Mouse (Mus musculus): ENCODE measurements around the gene Ccdc181. TPM values are rescaled to one million over a fixed set of nuclear protein-coding genes. Genes with fewer than 3 reads are reported as not detected.

Gene Ccdc181
- 1.3 and 1.6 TPM in 2 replicates for polyA plus RNA-seq (2012; rRNA removed)

DNA sequence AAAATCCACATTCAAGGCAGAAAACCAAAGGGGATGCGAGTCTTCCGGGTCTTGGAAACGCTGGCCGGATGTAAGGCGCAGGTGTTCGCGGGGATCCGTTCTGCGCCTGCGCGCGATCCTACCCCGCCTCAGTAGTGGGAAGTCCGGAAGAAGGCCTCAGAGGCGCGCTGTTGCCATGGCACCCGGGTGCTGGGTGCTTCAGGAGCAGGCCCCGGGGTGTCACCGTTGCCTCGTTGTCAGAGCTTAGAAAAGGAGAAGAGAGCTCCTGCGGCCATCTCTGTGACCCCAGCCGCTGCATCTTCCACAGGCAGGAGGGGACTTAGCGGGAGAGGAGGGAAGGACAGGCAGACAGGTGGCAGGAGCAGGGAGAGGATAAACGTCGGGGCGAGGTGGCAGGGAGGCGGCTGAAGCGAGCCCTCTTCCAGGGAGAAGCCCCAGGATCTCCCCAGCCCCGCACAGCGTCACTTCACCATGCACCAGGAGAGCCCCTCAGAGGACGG, at the start of gene Ccdc181:
Gene Ccdc181 (plus strand): TSS at position 131 of the 500 bp plus-strand sequence.

DNA sequence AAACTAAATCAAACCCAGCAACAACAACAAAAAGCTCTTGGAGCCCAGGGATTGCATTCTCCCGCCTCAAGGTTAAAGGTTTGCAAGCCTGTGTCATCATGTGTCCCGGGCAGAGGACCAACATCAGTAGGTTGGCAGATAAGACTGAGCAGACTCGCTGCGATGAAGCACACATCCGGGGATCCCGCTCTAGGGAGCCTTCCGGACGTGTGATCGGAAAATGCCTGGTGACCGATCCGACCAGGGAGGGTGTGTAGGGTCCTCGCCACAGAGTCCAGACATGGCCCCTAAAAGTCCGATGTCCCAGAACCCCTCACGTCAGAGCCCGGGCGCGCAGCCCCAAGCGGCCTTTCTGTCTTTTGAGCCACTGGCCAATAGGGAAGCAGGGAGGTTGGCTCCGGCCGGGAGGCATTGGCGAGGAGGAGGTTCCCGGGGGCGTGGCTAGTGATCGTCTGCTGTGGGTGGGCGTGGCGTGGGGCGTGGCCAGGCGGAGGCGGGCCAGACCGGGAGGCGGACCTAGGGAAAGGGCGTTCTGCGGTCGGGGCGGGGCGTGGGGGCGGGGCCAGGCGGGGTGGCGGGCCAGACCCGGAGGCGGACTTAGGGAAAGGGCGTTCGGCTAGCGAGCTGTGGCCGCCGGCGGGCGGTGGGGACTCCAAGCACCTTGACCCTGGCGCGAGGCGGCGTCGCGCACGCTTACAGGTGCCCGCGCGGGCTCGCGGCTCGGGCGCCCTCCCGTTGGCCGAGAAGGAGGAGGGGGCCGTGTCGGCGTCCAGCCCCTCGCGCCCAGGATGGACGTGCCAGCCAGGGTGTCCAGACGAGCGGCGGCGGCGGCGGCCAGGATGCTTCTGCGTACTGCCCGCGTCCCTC, 26.7 kb upstream of the Ccdc181 start, which contains the start of gene Slc19a2:
Gene Slc19a2 (plus strand): TSS at position 582 of the 867 bp plus-strand sequence.

DNA sequence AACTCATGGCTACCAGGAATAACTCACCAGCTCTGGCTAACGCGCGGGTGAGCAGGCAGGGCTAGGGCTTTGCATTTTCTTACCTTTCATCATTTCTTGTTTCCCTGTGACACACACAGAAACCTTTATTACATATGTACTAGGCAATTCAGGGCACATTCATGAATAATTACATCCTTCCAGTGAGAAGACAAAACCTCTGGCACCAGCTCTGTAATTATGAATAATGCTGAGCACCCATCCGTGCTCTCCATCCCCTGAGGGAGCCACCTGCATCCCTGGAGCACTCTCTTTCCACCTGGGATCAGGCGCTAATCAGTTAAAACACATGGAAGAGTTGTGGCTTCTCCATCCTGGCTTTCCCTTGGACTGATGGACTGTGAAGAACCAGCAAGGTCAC, 28.4 kb downstream of the Ccdc181 start, which contains the start of gene Nme7:
Gene Nme7 (plus strand): TSS at position 301 of the 400 bp plus-strand sequence.

DNA sequence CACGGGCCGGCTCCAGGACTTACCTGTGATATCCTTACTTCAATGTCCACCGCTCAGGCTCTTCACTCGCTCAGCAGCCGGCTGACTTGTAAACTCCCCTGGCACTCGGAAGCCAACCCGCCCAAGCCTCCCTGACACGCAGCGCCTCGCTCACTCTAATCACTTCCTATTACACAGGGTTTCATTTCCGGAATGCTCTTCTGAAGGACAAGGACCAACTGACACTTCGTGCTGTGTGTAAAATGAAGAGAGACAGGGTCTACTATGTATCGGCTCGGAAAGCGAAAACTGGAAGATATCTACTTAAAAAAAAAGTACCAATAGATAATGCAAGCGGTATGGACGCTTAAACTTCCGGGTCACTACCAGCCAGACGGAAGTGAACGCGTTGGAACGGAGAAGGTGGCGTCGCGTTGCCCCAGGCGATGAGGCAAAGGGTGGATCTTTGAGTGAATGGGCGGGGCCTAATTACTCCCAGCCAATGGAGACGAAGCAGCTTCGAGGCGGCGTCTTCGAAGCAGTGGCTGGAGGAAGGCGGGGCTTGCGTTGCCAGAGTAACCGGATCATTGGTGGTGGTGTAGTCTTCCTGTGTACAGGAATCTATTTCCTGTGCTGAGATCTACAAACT, 31.9 kb downstream of the Ccdc181 start, which contains the start of gene Blzf1:
Gene Blzf1 (minus strand): TSS at position 366 of the 628 bp plus-strand sequence.

Other genes with a start within 250 kb of the Ccdc181 start
- gene Sele, start 227.4 kb upstream of the Ccdc181 start, polyA plus RNA-seq (2012; rRNA removed), result 0.05 TPM in 2 replicates
- 0.33 and 1.4 TPM in 2 replicates for gene Sell, start 213.6 kb upstream of the Ccdc181 start, polyA plus RNA-seq (2012; rRNA removed)
- 0.65 and 3.2 TPM in 2 replicates for gene Selp, start 160.3 kb upstream of the Ccdc181 start, polyA plus RNA-seq (2012; rRNA removed)
- 0.13 and 0.21 TPM in 2 replicates for gene F5, start 123.7 kb upstream of the Ccdc181 start, polyA plus RNA-seq (2012; rRNA removed)
- gene Slc19a2, start 26.5 kb upstream of the Ccdc181 start, polyA plus RNA-seq (2012; rRNA removed), result 7.3 and 10.0 TPM in 2 replicates
- 4.5 and 4.7 TPM in 2 replicates for gene Nme7, start 28.5 kb downstream of the Ccdc181 start, polyA plus RNA-seq (2012; rRNA removed)
- gene Blzf1, start 31.9 kb downstream of the Ccdc181 start, polyA plus RNA-seq (2012; rRNA removed), result 1.6 and 2.0 TPM in 2 replicates
- gene Atp1b1, start 182.8 kb downstream of the Ccdc181 start, polyA plus RNA-seq (2012; rRNA removed), result 445 and 462 TPM in 2 replicates